Mouse (Mus musculus): ENCODE data around the gene Tsc22d1. TPM values are rescaled to one million over a fixed set of nuclear protein-coding genes. Genes with fewer than 3 reads are reported as not detected.

Gene Tsc22d1
- polyA plus RNA-seq (2015; fragmentation: Illumina TruSeq; extraction: RNeasy Lipid Tissue Mini Kit (QIAGEN cat#74804); ENCODE audit: low read depth, low replicate concordance): 468 TPM

DNA sequence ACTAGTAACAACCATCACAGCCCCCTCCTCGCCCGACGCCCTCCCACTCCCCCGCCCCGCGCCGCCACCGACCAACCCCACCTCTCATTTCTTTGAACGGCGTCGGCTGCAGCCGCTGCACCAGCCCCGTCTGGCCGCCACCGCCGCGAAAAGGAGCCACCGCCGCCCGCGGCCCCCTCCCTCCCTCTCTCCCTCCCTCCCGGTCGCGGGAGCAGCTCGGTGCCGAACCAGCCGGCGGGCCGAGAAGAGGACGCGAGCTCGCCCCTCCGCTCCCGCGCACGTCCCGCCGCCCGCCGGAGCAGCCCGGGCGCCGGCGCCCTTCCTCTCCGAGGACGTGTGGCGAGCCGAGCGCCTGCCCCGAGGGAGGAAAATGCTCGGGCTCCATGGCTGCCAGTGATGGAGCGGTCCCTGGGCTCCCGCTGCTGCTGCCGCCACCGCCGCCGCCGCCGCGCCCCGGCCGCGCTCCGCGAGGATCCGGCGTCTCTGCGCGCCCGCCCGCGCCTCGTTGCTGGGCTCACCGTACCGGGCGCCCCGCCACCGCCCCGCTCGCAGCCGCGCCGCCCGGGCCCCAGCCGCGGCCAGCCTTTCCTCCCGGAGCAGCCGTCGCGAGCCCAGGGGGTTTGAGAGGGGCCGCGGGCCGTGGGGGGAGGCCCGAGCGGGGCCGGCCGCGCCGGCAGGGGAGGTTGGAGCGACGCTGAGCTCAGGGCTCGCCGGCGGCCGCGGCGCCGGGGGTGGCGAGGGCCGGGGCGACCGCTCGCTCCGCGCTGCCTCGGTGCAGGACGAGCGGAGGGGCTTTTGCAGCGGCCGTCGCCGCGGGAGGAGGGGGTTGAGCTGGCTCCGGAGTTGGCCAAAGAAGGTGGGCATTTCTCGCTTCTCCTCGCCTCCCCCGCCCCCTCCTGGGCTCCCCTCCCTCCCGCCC is at the start of gene Tsc22d1:
Gene Tsc22d1 (plus strand): TSS at position 100 of the 919 bp plus-strand sequence.

DNA sequence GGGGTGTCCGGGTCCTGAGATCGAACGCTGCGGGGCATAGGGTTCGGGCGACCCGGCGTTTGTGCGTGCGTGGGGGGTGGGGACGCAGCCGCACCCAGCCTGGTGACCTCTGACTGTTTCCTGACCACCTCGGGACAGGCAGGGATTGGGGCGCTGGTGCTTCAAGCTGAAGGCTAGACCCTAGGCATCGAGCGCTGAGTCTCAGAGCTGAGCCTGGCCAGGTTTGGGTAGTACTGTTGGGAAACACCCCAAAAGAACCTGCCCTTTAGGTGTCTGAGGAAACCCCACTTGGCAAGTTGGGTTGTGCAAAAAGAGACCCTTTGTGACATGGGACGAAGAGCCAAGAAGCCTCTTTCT is 142.1 kb downstream of the Tsc22d1 start, which contains the start of gene Serp2:
Gene Serp2 (minus strand): TSS at position 38 of the 357 bp plus-strand sequence.

Other genes with a start within 250 kb of the Tsc22d1 start
- gene Serp2, start 141.9 kb downstream of the Tsc22d1 start, polyA plus RNA-seq (2015; fragmentation: Illumina TruSeq; extraction: RNeasy Lipid Tissue Mini Kit (QIAGEN cat#74804); ENCODE audit: low read depth, low replicate concordance): 233 TPM

Measured in brain, adult 10 weeks (tissue).